Mouse (Mus musculus) megakaryocyte, embryonic 14.5 days (primary cell): Measurements from ENCODE around the gene Dazl.

Experiments
- FLI1 ChIP-seq: IDR thresholded peaks from 2 replicates; pipeline ENCODE4 v1.6.1; 2012; ENCODE audit warnings: low read length, inconsistent platforms, mixed read lengths
- GATA1 ChIP-seq: IDR thresholded peaks from 3 replicates; pipeline ENCODE4 v1.6.1; 2012; ENCODE audit warnings: mixed read lengths, low read length, inconsistent platforms, borderline replicate concordance

- TF ChIP-seq GATA1, result no peak
- TF ChIP-seq FLI1, result no peak
These were observed 15.4 kb upstream of the Dazl start for GRCm38 (mm10) chr17:50308880-50309279.
